Mouse (Mus musculus) CD4-positive naive resting alpha-beta T cell, adult 57 days (primary cell): Measurements from ENCODE around the gene Eif1ax. TPM values are rescaled to one million over a fixed set of nuclear protein-coding genes. Genes with fewer than 3 reads are reported as not detected.

ENCODE experiments used
- total RNA-seq: library from RNA; stranded (reverse); gene quantifications from one replicate; pipeline ENCODE4 v1.2.4, GENCODE M21; 2023

Gene Eif1ax
- total RNA-seq, result 48.2 TPM

GRCm38 (mm10) chrX:159371831-159372752 is at the start of gene Eif1ax:
Gene Eif1ax, plus strand, starts transcription at chrX:159372178.

GRCm38 (mm10) chrX:159414130-159414828 is 42.3 kb downstream of the Eif1ax start, which contains the start of gene Map7d2:
Gene Map7d2, plus strand, starts transcription at chrX:159414572.

Other genes with a start within 250 kb of the Eif1ax start
- 106 TPM for gene Rps6ka3, start 161.9 kb upstream of the Eif1ax start, total RNA-seq
- gene Map7d2, start 42.4 kb downstream of the Eif1ax start, total RNA-seq, result not detected
- gene Bclaf3, start 154.5 kb downstream of the Eif1ax start, total RNA-seq, result 25.0 TPM